Mouse (Mus musculus): ENCODE data around the gene Spock2. TPM values are rescaled to one million over a fixed set of nuclear protein-coding genes. Genes with fewer than 3 reads are reported as not detected.
"Not testable (repeated sequence)": the region's sequence is repeated elsewhere in the genome, so short reads cannot be mapped to it uniquely, and the experiment has no call there.

The Spock2 gene
- polyA plus RNA-seq, 1 experiment = 0.03 TPM

DNA sequence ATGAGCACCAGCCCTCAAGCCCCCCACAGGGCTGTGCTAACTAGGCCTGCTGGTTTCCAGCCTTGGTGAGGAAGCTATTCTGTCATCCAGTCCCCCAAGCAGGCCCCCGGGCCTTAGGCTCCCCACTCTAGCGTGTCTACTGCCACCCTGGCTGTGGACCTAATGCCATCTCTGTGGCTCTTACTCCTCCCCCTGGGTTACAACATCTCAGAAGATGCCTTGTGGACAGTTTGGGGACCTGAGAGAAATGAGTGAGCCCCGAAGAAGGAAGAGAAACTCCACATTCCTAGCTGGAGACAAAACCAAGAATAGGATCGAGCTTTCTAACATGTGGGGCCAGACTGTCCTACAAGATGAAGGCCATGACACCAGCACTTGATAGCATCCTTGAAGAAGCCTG is 24.5 kb downstream of the Spock2 start:
- Histone ChIP-seq H3K9me3 (ENCODE audit: control insufficient read depth, low read length) (no peaks in the 10 kb centered on the region), H3K36me3 (ENCODE audit: control insufficient read depth) (no peaks in the 10 kb centered on the region), H3K4me3 (replicated peaks) (no peak overlapping the region), H3K4me1 (ENCODE audit: control insufficient read depth) (peaks cover 4% of the 10 kb centered on the region), H3K27me3 (ENCODE audit: control insufficient read depth) (peaks cover 9% of the 10 kb centered on the region)
- TF ChIP-seq TAL1 (IDR thresholded peaks at IDR 0.05; ENCODE audit: low read length) (no peak), GATA1 (IDR thresholded peaks at IDR 0.05; ENCODE audit: low read length) (no peak)

DNA sequence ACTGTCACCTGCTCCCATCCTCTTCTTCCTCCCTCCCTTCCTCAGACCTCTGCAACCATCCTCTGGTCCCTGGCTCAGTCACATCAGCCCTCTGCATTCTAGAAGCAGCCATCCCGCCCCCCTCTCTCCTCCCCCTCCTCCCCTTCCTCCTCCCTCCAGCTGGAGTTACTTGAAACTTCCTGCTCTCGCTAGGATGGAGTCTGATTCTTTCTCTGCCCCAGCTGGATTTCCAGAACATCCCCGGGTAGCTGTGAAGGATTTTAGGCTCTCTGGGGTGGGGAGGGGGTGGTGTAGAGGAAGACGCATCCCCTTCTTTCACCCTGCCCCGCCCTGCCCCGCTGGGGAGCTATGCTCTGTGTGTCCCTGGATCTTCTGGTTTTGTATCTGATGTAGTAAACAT is 27.5 kb downstream of the Spock2 start:
- Histone ChIP-seq H3K36me3 (ENCODE audit: control insufficient read depth) (no peaks in the 10 kb centered on the region), H3K4me3 (replicated peaks) (no peak overlapping the region)

DNA sequence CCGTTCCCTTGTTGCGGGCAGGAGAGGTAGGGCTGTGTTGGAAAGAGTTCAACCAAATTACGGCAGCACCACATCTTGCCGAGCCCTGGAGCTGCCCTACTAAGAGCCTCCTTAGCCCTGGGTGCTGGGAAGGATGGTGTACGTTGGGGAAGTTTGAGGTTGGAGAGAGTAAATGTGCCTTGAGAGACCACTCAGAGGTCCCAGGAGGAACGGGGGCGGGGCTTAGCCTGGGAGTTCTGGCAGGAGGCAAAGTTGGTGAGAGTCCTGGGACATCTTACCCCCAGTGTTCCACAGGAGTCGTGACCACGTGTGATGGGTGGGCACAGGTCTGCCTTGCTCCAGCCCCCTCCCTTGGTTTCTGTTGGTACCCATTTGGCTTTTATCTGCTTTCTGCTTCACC is 28.2 kb downstream of the Spock2 start:
- Histone ChIP-seq H3K4me1 (ENCODE audit: control insufficient read depth) (no peaks in the 10 kb centered on the region), H3K9me3 (ENCODE audit: control insufficient read depth, low read length) (no peaks in the 10 kb centered on the region), H3K36me3 (ENCODE audit: control insufficient read depth) (no peaks in the 10 kb centered on the region), H3K4me3 (replicated peaks) (no peak overlapping the region), H3K27me3 (ENCODE audit: control insufficient read depth) (peaks cover 6% of the 10 kb centered on the region)
- TF ChIP-seq TAL1 (IDR thresholded peaks at IDR 0.05; ENCODE audit: low read length) (no peak), GATA1 (IDR thresholded peaks at IDR 0.05; ENCODE audit: low read length) (no peak)

More for the DNA sequence above, 27.5 kb downstream of the Spock2 start:
- TF ChIP-seq GATA1 (IDR thresholded peaks at IDR 0.05; ENCODE audit: low read length) (no peak), TAL1 (IDR thresholded peaks at IDR 0.05; ENCODE audit: low read length) (no peak)
- Histone ChIP-seq H3K4me1 (ENCODE audit: control insufficient read depth) (no peaks in the 10 kb centered on the region), H3K27me3 (ENCODE audit: control insufficient read depth) (peaks cover 6% of the 10 kb centered on the region), H3K9me3 (ENCODE audit: control insufficient read depth, low read length) (no peaks in the 10 kb centered on the region)

DNA sequence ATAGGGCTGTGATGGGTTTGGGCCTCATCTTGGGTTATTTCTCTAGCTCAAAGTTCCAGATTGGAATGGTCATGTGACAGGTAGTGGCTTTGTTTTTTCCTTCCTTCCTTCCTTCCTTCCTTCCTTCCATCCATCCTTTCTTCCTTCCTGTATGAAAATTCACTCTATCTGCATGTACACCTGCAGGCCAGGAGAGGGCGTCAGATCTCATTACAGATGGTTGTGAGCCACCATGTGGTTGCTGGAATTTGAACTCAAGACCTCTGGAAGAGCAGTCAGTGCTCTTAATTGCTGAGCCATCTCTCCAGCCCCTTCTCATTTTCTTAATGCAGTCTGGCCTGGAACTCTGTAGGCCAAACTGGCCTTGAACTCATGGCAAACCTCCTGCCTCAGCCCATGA is 30.0 kb downstream of the Spock2 start:
- H3K4me1 ChIP-seq (ENCODE audit: control insufficient read depth); H3K4me3 ChIP-seq (replicated peaks); H3K36me3 ChIP-seq (ENCODE audit: control insufficient read depth); H3K9me3 ChIP-seq (ENCODE audit: control insufficient read depth, low read length); H3K27me3 ChIP-seq (ENCODE audit: control insufficient read depth): not testable (repeated sequence)

DNA sequence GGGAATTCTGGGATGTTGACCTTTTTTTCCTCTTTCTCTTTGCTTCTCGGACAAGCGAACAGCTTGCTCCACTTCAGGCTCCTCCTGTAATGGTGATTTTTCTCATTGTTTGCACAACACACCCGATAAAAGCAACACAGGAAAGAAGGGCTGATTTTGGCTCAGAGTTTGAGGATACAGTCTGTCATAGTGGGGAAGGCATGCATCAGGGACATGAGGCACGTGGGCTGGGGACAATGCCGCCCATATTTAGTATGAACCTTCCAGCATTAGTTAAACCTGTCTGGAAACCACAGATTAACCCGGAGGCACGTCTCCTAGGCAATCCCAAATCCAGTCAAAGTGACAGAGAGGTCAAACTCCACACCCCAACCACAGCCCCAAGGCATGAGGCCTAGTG is 30.9 kb downstream of the Spock2 start:
- TF ChIP-seq TAL1 (IDR thresholded peaks at IDR 0.05; ENCODE audit: low read length) (no peak), GATA1 (IDR thresholded peaks at IDR 0.05; ENCODE audit: low read length) (no peak)
- no peak overlapping the region for H3K4me3 ChIP-seq (replicated peaks)
- H3K36me3 ChIP-seq (ENCODE audit: control insufficient read depth) = no peaks in the 10 kb centered on the region
- H3K4me1 ChIP-seq (ENCODE audit: control insufficient read depth) = no peaks in the 10 kb centered on the region
- H3K27me3 ChIP-seq (ENCODE audit: control insufficient read depth) = peaks cover 6% of the 10 kb centered on the region
- H3K9me3 ChIP-seq (ENCODE audit: control insufficient read depth, low read length) = 0 out of 2 replicates have a peak, but pooled peaks cover 5% of the 10 kb centered on the region

DNA sequence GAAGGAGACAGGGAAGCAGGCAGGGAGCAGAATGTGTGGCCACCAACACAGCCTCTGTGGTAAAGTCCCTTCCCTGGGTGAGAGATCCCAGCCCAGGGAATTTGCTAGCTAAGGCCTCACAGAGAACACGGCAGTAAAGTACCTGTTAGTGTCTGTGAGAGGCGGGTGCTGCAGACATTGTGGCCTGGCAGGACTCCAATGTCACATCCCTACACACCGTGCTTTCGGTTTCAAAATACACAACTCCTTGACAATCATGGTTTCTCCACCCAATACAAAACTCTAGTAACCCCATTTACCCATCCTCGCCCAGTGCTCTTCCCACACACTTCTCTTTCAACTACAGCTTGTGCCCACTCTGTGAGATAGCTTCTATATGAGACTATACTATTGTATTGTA is 32.7 kb downstream of the Spock2 start:
- TF ChIP-seq GATA1 (IDR thresholded peaks at IDR 0.05; ENCODE audit: low read length) = no peak
- TF ChIP-seq TAL1 (IDR thresholded peaks at IDR 0.05; ENCODE audit: low read length) = no peak
- no peaks in the 10 kb centered on the region for H3K36me3 ChIP-seq (ENCODE audit: control insufficient read depth)
- peaks cover 4% of the 10 kb centered on the region; the same call in 1 of the 2 replicates for H3K27me3 ChIP-seq (ENCODE audit: control insufficient read depth)
- 0 out of 2 replicates have a peak, but pooled peaks cover 5% of the 10 kb centered on the region for H3K9me3 ChIP-seq (ENCODE audit: control insufficient read depth, low read length)
- no peaks in the 10 kb centered on the region for H3K4me1 ChIP-seq (ENCODE audit: control insufficient read depth)
- H3K4me3 ChIP-seq (replicated peaks) = no peak overlapping the region

DNA sequence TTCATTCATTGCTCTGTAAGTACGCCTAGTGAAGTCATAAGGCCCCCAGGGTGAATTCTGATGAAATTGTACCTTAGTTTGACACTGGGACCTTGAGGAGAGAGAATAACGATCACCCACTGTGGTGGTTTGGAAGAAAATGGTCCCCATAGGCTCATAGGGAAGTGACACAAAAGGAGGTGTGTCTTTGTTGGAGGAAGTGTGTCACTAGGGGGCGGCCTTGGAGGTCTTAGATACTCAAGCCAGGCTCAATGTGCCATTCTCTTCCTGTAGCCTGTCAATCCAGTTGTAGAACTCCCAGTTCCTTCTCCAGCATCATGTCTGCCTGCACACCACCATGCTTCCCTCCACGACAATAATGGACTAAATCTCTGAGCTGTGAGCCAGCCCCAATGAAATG is 34.7 kb downstream of the Spock2 start:
- no peak overlapping the region for H3K4me3 ChIP-seq (replicated peaks)
- 0 out of 2 replicates have a peak, but pooled peaks cover 5% of the 10 kb centered on the region for H3K9me3 ChIP-seq (ENCODE audit: control insufficient read depth, low read length)
- no peaks in the 10 kb centered on the region for H3K27me3 ChIP-seq (ENCODE audit: control insufficient read depth)
- H3K4me1 ChIP-seq (ENCODE audit: control insufficient read depth) = no peaks in the 10 kb centered on the region
- no peaks in the 10 kb centered on the region for H3K36me3 ChIP-seq (ENCODE audit: control insufficient read depth)
- TF ChIP-seq GATA1 (IDR thresholded peaks at IDR 0.05; ENCODE audit: low read length) (no peak), TAL1 (IDR thresholded peaks at IDR 0.05; ENCODE audit: low read length) (no peak)

DNA sequence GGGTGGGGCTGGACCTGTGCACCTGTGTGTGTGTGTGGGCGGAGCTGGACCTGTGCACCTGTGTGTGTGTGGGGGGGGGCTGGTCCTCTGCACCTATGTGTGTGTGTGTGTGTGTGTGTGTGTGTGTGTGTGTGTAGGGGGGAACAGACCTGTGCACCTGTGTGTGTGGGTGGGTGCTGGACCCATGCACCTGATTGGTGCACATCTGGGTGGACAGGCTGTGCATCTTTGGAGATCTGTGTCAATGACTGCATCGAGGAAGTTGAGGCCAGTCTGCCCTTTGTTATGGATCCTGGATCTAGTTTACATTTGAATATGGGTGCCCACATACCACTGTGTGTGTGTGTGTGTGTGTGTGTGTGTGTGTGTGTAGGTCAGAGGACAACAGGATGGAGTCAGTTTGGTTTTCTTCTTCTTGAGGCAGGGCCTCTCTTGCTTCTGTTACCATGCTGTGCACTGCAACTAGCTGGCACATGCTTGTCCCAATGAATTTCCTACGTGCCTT is 35.7 kb downstream of the Spock2 start:
- Histone ChIP-seq H3K36me3 (ENCODE audit: control insufficient read depth) (no peaks in the 10 kb centered on the region), H3K4me1 (ENCODE audit: control insufficient read depth) (no peaks in the 10 kb centered on the region), H3K27me3 (ENCODE audit: control insufficient read depth) (no peaks in the 10 kb centered on the region), H3K4me3 (replicated peaks) (no peak overlapping the region), H3K9me3 (ENCODE audit: control insufficient read depth, low read length) (0 out of 2 replicates have a peak, but pooled peaks cover 5% of the 10 kb centered on the region)
- TF ChIP-seq GATA1 (IDR thresholded peaks at IDR 0.05; ENCODE audit: low read length) = no peak
- TF ChIP-seq TAL1 (IDR thresholded peaks at IDR 0.05; ENCODE audit: low read length) = no peak

DNA sequence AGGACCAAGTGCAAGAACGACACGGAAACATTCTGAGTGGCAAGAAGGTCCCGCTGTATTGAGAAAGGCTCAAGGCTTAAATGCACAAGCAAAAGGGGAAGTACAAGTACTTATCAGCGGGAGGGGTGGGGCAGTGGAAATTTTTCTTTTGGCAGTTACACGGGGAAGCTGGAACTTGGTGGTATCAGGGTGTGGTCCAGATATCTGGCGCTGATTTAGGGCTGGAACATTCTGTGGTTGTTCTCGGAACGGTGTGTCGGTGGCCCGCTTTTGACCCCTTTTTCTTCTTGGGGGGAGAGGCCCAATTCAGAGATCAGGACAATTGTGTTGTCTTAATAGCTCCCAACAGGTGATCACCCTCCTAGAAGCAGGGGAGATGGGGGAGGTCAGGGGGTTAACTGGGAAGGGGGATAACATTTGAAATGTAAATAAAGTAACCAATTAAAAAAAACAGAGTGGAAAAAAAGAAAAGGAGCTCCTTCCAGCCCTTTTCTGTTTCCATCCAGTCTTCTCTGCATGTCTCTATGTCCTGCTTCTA is 41.6 kb downstream of the Spock2 start:
- not testable (repeated sequence) for H3K4me3 ChIP-seq (replicated peaks); H3K27me3 ChIP-seq (ENCODE audit: control insufficient read depth); H3K9me3 ChIP-seq (ENCODE audit: control insufficient read depth, low read length); H3K4me1 ChIP-seq (ENCODE audit: control insufficient read depth); H3K36me3 ChIP-seq (ENCODE audit: control insufficient read depth)

DNA sequence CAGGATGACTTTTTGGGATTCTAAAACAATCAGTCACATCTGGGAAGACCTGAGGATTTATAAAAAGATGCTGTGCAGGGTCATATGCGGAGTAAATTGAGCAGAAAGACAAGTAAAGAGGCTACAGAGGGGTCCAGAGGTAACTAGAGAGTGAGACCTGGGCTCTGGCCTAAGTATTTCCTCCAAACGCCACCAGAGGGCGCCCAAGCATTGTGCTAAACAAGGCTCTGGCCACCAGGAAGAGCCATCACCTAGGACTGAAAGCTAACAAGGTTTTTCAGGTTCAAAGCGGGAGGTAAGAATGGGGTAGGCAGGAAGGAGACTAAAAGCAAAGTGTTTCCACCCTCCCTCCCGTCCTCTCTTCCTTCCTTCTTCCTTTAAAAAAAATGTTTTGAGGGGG is 42.1 kb downstream of the Spock2 start:
- TF ChIP-seq GATA1 (IDR thresholded peaks at IDR 0.05; ENCODE audit: low read length) (no peak), TAL1 (IDR thresholded peaks at IDR 0.05; ENCODE audit: low read length) (no peak)
- Histone ChIP-seq H3K4me3 (replicated peaks) (no peak overlapping the region), H3K36me3 (ENCODE audit: control insufficient read depth) (no peaks in the 10 kb centered on the region), H3K27me3 (ENCODE audit: control insufficient read depth) (no peaks in the 10 kb centered on the region), H3K9me3 (ENCODE audit: control insufficient read depth, low read length) (no peaks in the 10 kb centered on the region), H3K4me1 (ENCODE audit: control insufficient read depth) (peaks cover 2% of the 10 kb centered on the region; the same call in 1 of the 2 replicates)

All from erythroblast, embryonic 14.5 days (primary cell).